In genomic region chr2:33177443-33178242, GRCm38 (mm10) we compare ENCODE assay signal across 10 mouse cellular contexts. TPM values are rescaled to one million over a fixed set of nuclear protein-coding genes. Genes with fewer than 3 reads are reported as not detected.
DNase-seq lines count a peak whose midpoint lies in the region; ATAC-seq and TF ChIP-seq lines count a peak whose summit lies in the region.
"Had no signal": no experiment of that assay in that cellular context is flagged by ENCODE, and none has a peak within 500 bp of the region (broad histone marks: within the 10 kb centered on the region; RNA-seq: fewer than 3 reads in every experiment).

No protein-coding gene starts in this region.

- TF ChIP-seq POLR2A in thymus, adult 2 months (IDR thresholded peaks at IDR 0.05; ENCODE audit: control insufficient read depth, extremely low read depth, insufficient read depth, low read length, poor library complexity) = no peak

- no peaks in the 10 kb centered on the region for H3K36me3 ChIP-seq in forebrain, embryonic 10.5 days (replicated peaks)
- H3K36me3 ChIP-seq in forebrain, postnatal 0 days (ENCODE audit: insufficient read depth) = peaks cover 14% of the 10 kb centered on the region
- H3K36me3 ChIP-seq in heart, embryonic 12.5 days = no peaks in the 10 kb centered on the region
- no peaks in the 10 kb centered on the region for H3K36me3 ChIP-seq in limb, embryonic 15.5 days
- H3K36me3 ChIP-seq in thymus, adult 2 months (ENCODE audit: control insufficient read depth, insufficient read depth, low read length) = no peaks in the 10 kb centered on the region; the same call in 1 of the 2 replicates

- no peak overlapping the region for H3K4me2 ChIP-seq in forebrain, postnatal 0 days (ENCODE audit: low read depth)
- peak overlapping the region; percentile 27 for H3K4me2 ChIP-seq in heart, embryonic 12.5 days
- no peak overlapping the region for H3K4me2 ChIP-seq in limb, embryonic 15.5 days
- H3K4me2 ChIP-seq: hindbrain, embryonic 15.5 days had no signal

- no peak overlapping the region for H3K9ac ChIP-seq in forebrain, postnatal 0 days
- no peak overlapping the region; the same call in 1 of the 2 replicates for H3K9ac ChIP-seq in heart, embryonic 12.5 days
- H3K9ac ChIP-seq in limb, embryonic 15.5 days = no peak overlapping the region
- H3K9ac ChIP-seq: hindbrain, embryonic 15.5 days had no signal

- peaks cover 12% of the 10 kb centered on the region for H3K27me3 ChIP-seq in forebrain, embryonic 10.5 days (ENCODE audit: poor library complexity, severe bottlenecking)
- H3K27me3 ChIP-seq in forebrain, postnatal 0 days (ENCODE audit: insufficient read depth, low read length) = no peaks in the 10 kb centered on the region
- H3K27me3 ChIP-seq in heart, embryonic 12.5 days (replicated peaks) = no peaks in the 10 kb centered on the region
- H3K27me3 ChIP-seq in limb, embryonic 15.5 days = no peaks in the 10 kb centered on the region
- H3K27me3 ChIP-seq in thymus, adult 2 months (ENCODE audit: control insufficient read depth, insufficient read depth, low read length) = no peaks in the 10 kb centered on the region
- H3K27me3 ChIP-seq: hindbrain, embryonic 15.5 days had no signal

- WGBS in forebrain, embryonic 10.5 days = 89% methylated on average over 12 of the region's 12 CpGs
- WGBS in forebrain, postnatal 0 days = 91% methylated on average over 12 of the region's 12 CpGs
- 45% methylated on average over 12 of the region's 12 CpGs for WGBS in heart, embryonic 12.5 days
- 63% methylated on average over 12 of the region's 12 CpGs for WGBS in limb, embryonic 15.5 days
- WGBS in thymus, adult 2 months = 92% methylated on average over 12 of the region's 12 CpGs

- no peaks in the 10 kb centered on the region for H3K9me3 ChIP-seq in forebrain, embryonic 10.5 days
- no peaks in the 10 kb centered on the region for H3K9me3 ChIP-seq in forebrain, postnatal 0 days (ENCODE audit: low read length)
- H3K9me3 ChIP-seq in heart, embryonic 12.5 days (replicated peaks) = no peaks in the 10 kb centered on the region
- H3K9me3 ChIP-seq in limb, embryonic 15.5 days = no peaks in the 10 kb centered on the region
- H3K9me3 ChIP-seq: hindbrain, embryonic 15.5 days; megakaryocyte, embryonic 14.5 days had no signal

- intact Hi-C loops in left cerebral cortex, postnatal 14 days (cut with DNase I) = no loop called here

- DNase-seq in forebrain, embryonic 10.5 days (ENCODE audit: extremely low spot score, low spot score) = no peak
- DNase-seq in forebrain, postnatal 0 days = no peak
- DNase-seq in 416B (ENCODE audit: low read depth) = peak; percentile 67
- DNase-seq in left cerebral cortex, postnatal 14 days (ENCODE audit: low spot score in 2 of 2) = no peak
- DNase-seq in thymus, adult 2 months = no peak
- DNase-seq in thymus, postnatal 4 days = no peak

- H3K27ac ChIP-seq in forebrain, embryonic 10.5 days = 0 out of 2 replicates have a peak overlapping the region, but pooled peaks have one; percentile 73
- no peak overlapping the region for H3K27ac ChIP-seq in forebrain, postnatal 0 days (ENCODE audit: low read depth, low read length)
- peak overlapping the region; percentile 84 for H3K27ac ChIP-seq in heart, embryonic 12.5 days (ENCODE audit: poor library complexity, severe bottlenecking)
- peak overlapping the region; percentile 92; the same call in 1 of the 2 replicates for H3K27ac ChIP-seq in limb, embryonic 15.5 days
- H3K27ac ChIP-seq in thymus, adult 2 months (ENCODE audit: control insufficient read depth, insufficient read depth, low read length) = no peak overlapping the region
- H3K27ac ChIP-seq: hindbrain, embryonic 15.5 days had no signal

- H3K4me1 ChIP-seq in forebrain, embryonic 10.5 days = peaks cover 35% of the 10 kb centered on the region
- peaks cover 7% of the 10 kb centered on the region; the same call in 1 of the 2 replicates for H3K4me1 ChIP-seq in forebrain, postnatal 0 days (ENCODE audit: insufficient read depth)
- H3K4me1 ChIP-seq in heart, embryonic 12.5 days (replicated peaks) = peaks cover 41% of the 10 kb centered on the region
- peaks cover 48% of the 10 kb centered on the region for H3K4me1 ChIP-seq in limb, embryonic 15.5 days
- no peaks in the 10 kb centered on the region for H3K4me1 ChIP-seq in thymus, adult 2 months (replicated peaks; ENCODE audit: control insufficient read depth, insufficient read depth, low read length)

- H3K4me3 ChIP-seq in forebrain, embryonic 10.5 days = no peak overlapping the region
- no peak overlapping the region for H3K4me3 ChIP-seq in forebrain, postnatal 0 days (ENCODE audit: low read depth, low read length)
- H3K4me3 ChIP-seq in heart, embryonic 12.5 days = no peak overlapping the region
- no peak overlapping the region for H3K4me3 ChIP-seq in limb, embryonic 15.5 days
- H3K4me3 ChIP-seq in thymus, adult 2 months (ENCODE audit: control insufficient read depth, insufficient read depth, low read length) = no peak overlapping the region
- H3K4me3 ChIP-seq: hindbrain, embryonic 15.5 days; megakaryocyte, embryonic 14.5 days had no signal

- no peak for TF ChIP-seq CTCF in forebrain, postnatal 0 days (IDR thresholded peaks at IDR 0.05; ENCODE audit: low read depth)
- no peak for TF ChIP-seq CTCF in thymus, adult 2 months (IDR thresholded peaks at IDR 0.05; ENCODE audit: borderline replicate concordance, control insufficient read depth, extremely low read depth, insufficient read depth, low read length, poor library complexity)

- no peak for ATAC-seq in forebrain, postnatal 0 days
- peak; percentile 45; the same call in 1 of the 2 replicates for ATAC-seq in heart, embryonic 12.5 days (ENCODE audit: insufficient number of reproducible peaks, low FRiP score)
- ATAC-seq in limb, embryonic 15.5 days (ENCODE audit: insufficient number of reproducible peaks, low FRiP score, low TSS enrichment, low read depth) = no peak

RNA-seq across cellular contexts. Expression of gene Angptl2, which starts 38.2 kb away (rescaled TPM):
- polyA plus RNA-seq in forebrain, embryonic 10.5 days (2016; fragmentation: Nextera tagmentation; extraction: Ambion mirVana) = 24.3 and 25.1 TPM in 2 replicates
- total RNA-seq in forebrain, postnatal 0 days (2014; rRNA removed) = 7.9 and 17.5 TPM in 2 replicates
- polyA plus RNA-seq in forebrain, postnatal 0 days (2015; fragmentation: Nextera tagmentation; extraction: Ambion mirVana) = 7.1 and 7.7 TPM in 2 replicates
- 54.6 and 54.7 TPM in 2 replicates for polyA plus RNA-seq in heart, embryonic 12.5 days (2016; fragmentation: Nextera tagmentation; extraction: Ambion mirVana)
- polyA plus RNA-seq in limb, embryonic 15.5 days (2015; fragmentation: Nextera tagmentation; extraction: Ambion mirVana) = 112 and 135 TPM in 2 replicates
- 1 to 10 TPM; 3.1 to 3.6 TPM for total RNA-seq in left cerebral cortex, postnatal 14 days (2021)
- 61.1 and 64.5 TPM in 2 replicates for polyA plus RNA-seq in thymus, adult 2 months (2012; rRNA removed)

RNA-seq across cellular contexts. Expression of gene Garnl3, which starts 46.2 kb away (rescaled TPM):
- 8.6 and 9.1 TPM in 2 replicates for polyA plus RNA-seq in forebrain, embryonic 10.5 days (2016; fragmentation: Nextera tagmentation; extraction: Ambion mirVana)
- 114 and 139 TPM in 2 replicates for total RNA-seq in forebrain, postnatal 0 days (2014; rRNA removed)
- polyA plus RNA-seq in forebrain, postnatal 0 days (2015; fragmentation: Nextera tagmentation; extraction: Ambion mirVana) = 43.7 and 49.8 TPM in 2 replicates
- polyA plus RNA-seq in heart, embryonic 12.5 days (2016; fragmentation: Nextera tagmentation; extraction: Ambion mirVana) = 14.0 and 18.0 TPM in 2 replicates
- 8.5 and 8.8 TPM in 2 replicates for polyA plus RNA-seq in limb, embryonic 15.5 days (2015; fragmentation: Nextera tagmentation; extraction: Ambion mirVana)
- 100 to 1,000 TPM; 156 to 159 TPM for total RNA-seq in left cerebral cortex, postnatal 14 days (2021)
- 0.96 and 1.2 TPM in 2 replicates for polyA plus RNA-seq in thymus, adult 2 months (2012; rRNA removed)

Comparison
In these comparisons a context has a peak if more than half of its experiments do, and no peak if none do; other contexts are left out.
1. H3K27ac ChIP-seq: peak in forebrain, embryonic 10.5 days (single experiment), heart, embryonic 12.5 days (single experiment) and limb, embryonic 15.5 days (single experiment); none in forebrain, postnatal 0 days (single experiment) and thymus, adult 2 months (single experiment).